Mouse (Mus musculus): ENCODE results near the gene Fmnl3. TPM values are rescaled to one million over a fixed set of nuclear protein-coding genes. Genes with fewer than 3 reads are reported as not detected.

The Fmnl3 gene
- total RNA-seq, 2 experiments from 2014 or later: 5.5 to 7.2 TPM

DNA sequence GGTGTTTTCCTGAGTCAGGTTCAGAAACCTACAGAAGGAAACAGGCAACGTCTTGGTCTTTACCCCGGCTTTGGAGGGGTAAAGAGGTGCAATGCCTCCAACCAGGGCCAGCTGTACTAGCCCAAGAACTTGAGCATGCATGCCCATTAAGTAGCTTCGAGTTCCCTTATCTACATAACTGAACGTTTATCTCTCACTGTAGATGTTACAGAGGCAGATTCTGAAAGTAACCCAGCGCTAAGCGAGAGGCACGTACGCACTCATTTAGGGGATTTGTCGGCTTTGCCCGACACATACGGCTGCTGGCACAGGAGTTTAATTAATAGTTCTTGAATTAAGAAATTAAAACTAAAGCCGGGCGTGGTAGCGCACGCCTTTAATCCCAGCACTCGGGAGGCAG is 76.0 kb downstream of the Fmnl3 start:
- no peak for TF ChIP-seq CTCF (IDR thresholded peaks at IDR 0.05)
- Histone ChIP-seq H3K4me3 (peak overlapping the region; percentile 89), H3K27ac (peak overlapping the region; percentile 91)
- intact Hi-C loops (cut with DNase I): loop anchor here (2.0 kb wide), 1 partner anchor 43 kb away; the partner anchor contains the start of gene Mcrs1
- no peak for DNase-seq

DNA sequence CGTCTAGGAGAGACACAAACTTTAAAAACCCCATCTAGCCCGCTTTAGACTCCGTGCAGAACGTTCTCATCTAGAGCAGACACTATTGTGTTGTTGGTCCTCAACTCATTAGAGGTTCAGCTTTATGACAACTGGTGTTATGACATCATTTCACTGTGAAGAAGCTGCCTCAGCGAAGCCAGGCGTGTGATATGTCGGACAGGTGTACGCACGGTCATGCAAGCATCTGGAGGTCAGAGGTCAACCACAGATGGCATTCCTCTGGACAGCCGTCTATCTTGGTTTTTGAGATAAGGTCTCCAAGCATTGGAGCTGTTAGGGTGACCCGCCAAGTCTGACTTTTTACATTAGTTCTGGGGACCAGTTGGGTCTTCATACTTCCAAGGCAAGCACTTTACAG is 79.7 kb downstream of the Fmnl3 start:
- H3K4me3 ChIP-seq: no peak overlapping the region
- TF ChIP-seq CTCF (IDR thresholded peaks at IDR 0.05): no peak
- intact Hi-C loops (cut with DNase I): no loop called here
- H3K27ac ChIP-seq: no peak overlapping the region
- no peak for DNase-seq

GRCm38 (mm10) chr15:99285189-99285535 is 85.1 kb downstream of the Fmnl3 start:
- DNase-seq: no peak
- no peak for TF ChIP-seq CTCF (IDR thresholded peaks at IDR 0.05)
- intact Hi-C loops (cut with DNase I): no loop called here
- no peak overlapping the region for H3K4me3 ChIP-seq
- H3K27ac ChIP-seq: no peak overlapping the region

DNA sequence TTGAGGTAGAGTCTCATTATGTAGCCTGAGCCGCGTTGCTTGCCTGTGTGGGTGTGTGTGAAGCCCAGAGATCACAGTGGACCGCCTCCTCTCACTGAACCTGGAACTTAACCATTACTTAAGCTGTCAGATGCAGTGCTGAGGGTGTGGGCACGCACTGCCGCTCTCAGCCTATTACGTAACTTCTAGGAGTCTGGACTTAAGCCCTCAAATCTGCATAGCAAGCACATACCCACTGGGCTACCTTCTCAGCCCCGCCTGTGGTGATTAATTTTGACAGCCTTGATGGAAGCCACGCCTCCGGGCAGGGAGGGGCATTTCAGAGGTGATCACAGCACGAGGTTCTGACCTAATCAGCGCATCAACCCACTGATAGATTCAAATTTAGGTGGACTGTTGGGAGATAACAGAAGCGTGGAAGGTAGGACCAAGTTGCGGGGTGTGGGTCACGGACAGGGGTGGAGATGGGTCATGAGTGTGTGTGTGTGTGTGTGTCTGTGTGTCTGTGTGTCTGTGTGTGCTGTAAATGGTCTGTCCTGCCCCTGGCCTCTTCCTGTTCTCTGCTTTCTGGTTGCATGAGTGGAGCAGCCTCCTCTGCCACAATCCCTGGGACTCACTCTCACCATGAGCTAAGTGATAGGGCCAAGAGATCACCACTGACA is 85.6 kb downstream of the Fmnl3 start:
- intact Hi-C loops (cut with DNase I): no loop called here
- H3K27ac ChIP-seq: no peak overlapping the region
- DNase-seq: no peak
- no peak for TF ChIP-seq CTCF (IDR thresholded peaks at IDR 0.05)
- H3K4me3 ChIP-seq: no peak overlapping the region

DNA sequence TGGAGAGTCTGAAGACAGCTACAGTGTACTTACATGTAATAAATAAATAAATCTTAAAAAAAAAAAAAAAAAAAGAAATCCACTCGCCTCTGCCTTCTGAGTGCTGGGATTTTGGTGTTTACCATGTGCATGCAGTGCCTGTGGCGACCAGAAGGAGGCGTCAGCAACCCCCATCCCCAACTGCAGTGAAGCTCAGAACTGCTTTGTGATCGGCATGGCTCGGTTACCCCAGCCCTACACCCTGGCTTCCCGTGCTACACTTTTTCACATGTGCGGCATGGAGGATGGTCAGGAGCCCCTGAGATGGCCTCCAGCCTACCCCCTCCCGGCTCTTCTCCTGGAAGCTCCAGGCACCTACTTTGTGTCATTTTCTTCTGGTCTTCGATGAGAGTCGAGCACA is 86.8 kb downstream of the Fmnl3 start:
- Histone ChIP-seq H3K4me3 (no peak overlapping the region), H3K27ac (no peak overlapping the region)
- intact Hi-C loops (cut with DNase I): no loop called here
- peak; percentile 54 for TF ChIP-seq CTCF (IDR thresholded peaks at IDR 0.05)
- no peak for DNase-seq

DNA sequence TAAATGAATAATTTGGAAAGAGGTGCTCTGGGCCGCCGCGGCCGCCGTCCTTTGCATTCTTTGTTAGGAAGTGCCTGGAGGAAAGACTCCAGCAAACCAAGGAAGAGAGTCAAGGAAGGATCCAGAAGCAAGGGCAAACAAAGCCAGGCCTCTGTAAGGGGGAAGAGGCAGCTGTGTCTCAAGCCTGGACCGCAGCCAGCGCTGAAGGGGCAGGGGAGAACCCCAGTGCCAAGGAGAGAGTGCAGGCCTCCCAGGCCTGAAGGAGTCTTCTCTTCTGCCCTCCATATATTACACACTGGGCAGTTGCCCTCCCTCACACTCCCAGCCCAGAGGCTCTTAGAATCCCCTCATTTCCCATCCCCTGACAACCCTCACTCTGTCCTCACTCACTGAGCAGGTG is 92.0 kb downstream of the Fmnl3 start:
- intact Hi-C loops (cut with DNase I): no loop called here
- no peak overlapping the region for H3K4me3 ChIP-seq
- no peak for TF ChIP-seq CTCF (IDR thresholded peaks at IDR 0.05)
- DNase-seq: no peak
- H3K27ac ChIP-seq: no peak overlapping the region

- no peak overlapping the region for H3K4me3 ChIP-seq
- DNase-seq: no peak
- H3K27ac ChIP-seq: no peak overlapping the region
- intact Hi-C loops (cut with DNase I): no loop called here
- no peak for TF ChIP-seq CTCF (IDR thresholded peaks at IDR 0.05)
Observed at GRCm38 (mm10) chr15:99276095-99276494, 94.2 kb downstream of the Fmnl3 start.

Other genes with a start within 250 kb of the Fmnl3 start
- gene Spats2, start 244.6 kb downstream of the Fmnl3 start, total RNA-seq (2021): 1 to 10 TPM; 3.7 to 4.3 TPM
- not detected for gene Kcnh3, start 145.6 kb downstream of the Fmnl3 start, total RNA-seq (2021)
- gene Mcrs1, start 118.5 kb downstream of the Fmnl3 start, total RNA-seq (2021): 10 to 100 TPM; 25.6 to 33.7 TPM
- gene Prpf40b, start 75.4 kb downstream of the Fmnl3 start, total RNA-seq (2021): 10 to 100 TPM; 24.8 to 27.0 TPM
- not detected for gene Fam186b, start 74.6 kb downstream of the Fmnl3 start, total RNA-seq (2021)
- gene Tmbim6, start 22.4 kb upstream of the Fmnl3 start, total RNA-seq (2021): 100 to 1,000 TPM; 181 to 184 TPM
- 1 to 10 TPM; 2.3 to 2.7 TPM for gene Nckap5l, start 87.3 kb upstream of the Fmnl3 start, total RNA-seq (2021)
- 1 to 10 TPM; 4.3 to 4.5 TPM for gene Bcdin3d, start 104.2 kb upstream of the Fmnl3 start, total RNA-seq (2021)
- under 1 TPM in 1 of 2 experiments, not detected in 1; 0.75 TPM for gene Faim2, start 157.7 kb upstream of the Fmnl3 start, total RNA-seq (2021)
- gene Aqp2, start 208.6 kb upstream of the Fmnl3 start, total RNA-seq (2021): not detected
- gene Aqp5, start 220.3 kb upstream of the Fmnl3 start, total RNA-seq (2021): not detected
- gene Aqp6, start 230.9 kb upstream of the Fmnl3 start, total RNA-seq (2021): not detected

Measured in gastrocnemius, adult 2 months (tissue).